Mouse (Mus musculus) stomach, embryonic 14.5 days (tissue): ENCODE data around the gene Kdm8. TPM values are rescaled to one million over a fixed set of nuclear protein-coding genes. Genes with fewer than 3 reads are reported as not detected.

Source experiments
- ATAC-seq: fragments of 200-750 bp; cut with Nextera tagmentation; 2 replicates; pipeline ENCODE4 v1.8.0; 2017; ENCODE audit warnings: low read depth, moderate TSS enrichment; ENCODE audit not compliant: insufficient number of reproducible peaks, insufficient read depth, low FRiP score
- H3K27ac ChIP-seq: fragments of 300-500 bp; sonication (generic); 2 replicates; pipeline ENCODE4 v1.5.1; 2014; ENCODE audit warnings: mild to moderate bottlenecking, low read length, moderate library complexity, mixed read lengths
- H3K27me3 ChIP-seq: fragments of 300-500 bp; sonication (generic); 2 replicates; pipeline ENCODE4 v1.6.1; 2014; ENCODE audit warnings: low read length, control low read depth, mixed read lengths; ENCODE audit not compliant: control insufficient read depth, insufficient read depth
- H3K36me3 ChIP-seq: fragments of 300-500 bp; sonication (generic); 2 replicates; pipeline ENCODE4 v1.6.1; 2014; ENCODE audit warnings: mild to moderate bottlenecking, control low read depth, low read length, moderate library complexity, mixed read lengths; ENCODE audit not compliant: control insufficient read depth, insufficient read depth
- H3K4me1 ChIP-seq: fragments of 300-500 bp; sonication (generic); 2 replicates; pipeline ENCODE4 v1.6.1; 2014; ENCODE audit warnings: low read length, control low read depth, mixed read lengths; ENCODE audit not compliant: control insufficient read depth, insufficient read depth
- H3K4me2 ChIP-seq: fragments of 300-500 bp; sonication (generic); replicated peaks from 2 replicates; pipeline ENCODE4 v1.6.1; 2014; ENCODE audit warnings: low read depth, low read length, control low read depth
- H3K4me3 ChIP-seq: fragments of 300-500 bp; sonication (generic); 2 replicates; pipeline ENCODE4 v1.5.1; 2014; ENCODE audit warnings: low read depth, low read length, control low read depth
- H3K9ac ChIP-seq: fragments of 300-500 bp; sonication (generic); replicated peaks from 2 replicates; pipeline ENCODE4 v1.6.1; 2014; ENCODE audit warnings: low read depth, mild to moderate bottlenecking, control low read depth, low read length, moderate library complexity, mixed read lengths
- H3K9me3 ChIP-seq: fragments of 300-500 bp; sonication (generic); 2 replicates; pipeline ENCODE4 v1.6.1; 2016; ENCODE audit warnings: low read depth, low read length, control low read depth; ENCODE audit not compliant: control insufficient read depth
- WGBS: fragments of 180-500 bp; shearing (Covaris S2); extraction: QIAGEN DNeasy Blood & Tissue Kit; methylation state at CpG from one replicate; pipeline ENCODE4 v1.1.7; 2014; 5-methylcytosine and 5-hydroxymethylcytosine counted together
- polyA plus RNA-seq: library from polyadenylated mRNA; unstranded; fragments of >200 nt; fragmentation: Nextera tagmentation; extraction: Ambion mirVana; gene quantifications from 2 replicates; pipeline ENCODE4 v1.2.1, GENCODE M21; 2014

The Kdm8 gene
- polyA plus RNA-seq, 1 experiment from 2014 or later = 10.2 TPM

DNA sequence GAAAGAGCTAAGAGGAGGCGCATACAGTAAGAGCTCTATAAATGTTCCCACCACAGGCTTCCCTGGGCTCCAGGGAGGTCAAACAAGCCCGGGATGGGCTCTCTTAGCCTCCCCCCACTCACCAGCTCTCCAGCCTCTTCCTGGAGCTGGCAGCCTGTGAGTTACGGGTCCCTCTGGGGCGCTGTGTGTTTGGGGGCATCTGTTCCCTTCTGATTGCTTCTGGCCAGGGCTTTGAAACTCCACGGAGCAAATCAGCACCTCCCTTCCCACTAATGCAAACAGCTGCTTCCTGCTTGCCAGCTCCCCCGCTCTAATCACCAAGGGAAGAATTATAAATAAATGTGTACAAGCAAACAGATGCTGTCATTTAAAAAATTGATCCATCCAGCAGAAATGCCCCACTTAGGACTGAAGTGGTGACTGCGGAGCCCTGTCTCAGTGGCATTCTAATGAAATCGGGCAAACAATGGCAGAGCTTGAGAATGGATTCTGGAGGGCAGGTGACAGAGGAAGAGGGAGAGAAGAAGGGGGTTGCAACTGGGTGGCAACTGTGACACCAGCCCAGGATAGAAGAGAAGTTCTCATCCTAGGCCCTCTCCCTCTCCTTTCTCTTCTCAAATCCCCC is 9.7 kb upstream of the Kdm8 start:
- no peaks in the 10 kb centered on the region; the same call in 1 of the 2 replicates for H3K9me3 ChIP-seq
- no peaks in the 10 kb centered on the region for H3K36me3 ChIP-seq
- H3K27ac ChIP-seq = no peak overlapping the region; the same call in 1 of the 2 replicates
- ATAC-seq = no peak
- H3K27me3 ChIP-seq = no peaks in the 10 kb centered on the region
- no peak overlapping the region for H3K4me2 ChIP-seq
- H3K4me1 ChIP-seq = no peaks in the 10 kb centered on the region
- no peak overlapping the region for H3K4me3 ChIP-seq
- 38% methylated on average over 8 of the region's 8 CpGs for WGBS
- no peak overlapping the region for H3K9ac ChIP-seq

DNA sequence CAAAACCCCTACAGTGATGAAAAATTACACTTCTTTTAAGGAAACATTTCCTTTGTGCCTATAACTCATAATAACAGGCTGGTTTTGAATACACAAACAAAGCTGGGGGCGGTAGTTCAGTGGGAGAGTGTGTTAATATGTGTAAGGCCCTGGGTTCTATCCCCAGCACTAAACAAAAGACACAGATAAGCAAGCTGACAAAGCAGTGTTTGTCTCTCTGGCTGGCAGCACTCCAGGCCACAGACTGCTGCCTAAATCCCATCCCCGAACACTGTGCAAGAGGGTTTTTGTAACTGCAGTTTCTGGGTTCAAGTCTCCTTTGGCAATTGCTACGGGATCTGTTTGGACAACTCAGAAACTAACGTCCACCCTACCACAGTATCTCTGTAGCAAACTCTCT is 2.2 kb upstream of the Kdm8 start:
- Histone ChIP-seq H3K4me1 (peaks cover 4% of the 10 kb centered on the region; the same call in 1 of the 2 replicates), H3K9ac (no peak overlapping the region), H3K27ac (no peak overlapping the region), H3K4me3 (no peak overlapping the region), H3K4me2 (no peak overlapping the region), H3K36me3 (no peaks in the 10 kb centered on the region), H3K9me3 (no peaks in the 10 kb centered on the region), H3K27me3 (no peaks in the 10 kb centered on the region)
- no peak for ATAC-seq
- 63% methylated on average over 4 of the region's 4 CpGs for WGBS

DNA sequence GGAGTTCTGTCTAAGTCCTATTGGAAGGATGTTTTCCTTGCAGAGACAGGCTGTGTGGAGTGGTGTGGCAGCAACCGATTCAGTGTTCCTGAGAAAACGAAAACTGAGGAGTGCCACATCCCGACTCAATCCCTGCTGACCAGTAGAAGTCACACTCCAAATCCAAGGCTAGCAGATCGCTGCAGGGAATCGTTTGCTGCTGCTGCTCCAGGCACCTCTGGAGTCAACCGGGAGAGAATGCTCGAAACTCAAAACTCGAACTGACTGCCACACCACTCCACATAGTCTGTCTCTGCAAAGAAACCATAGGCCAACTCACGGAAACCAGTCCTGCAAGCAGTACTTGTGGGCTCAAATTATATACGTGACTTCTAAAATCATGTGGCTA is 406 bp upstream of the Kdm8 start:
- ATAC-seq = peak; percentile 15; the same call in 1 of the 2 replicates
- 20% methylated on average over 10 of the region's 10 CpGs for WGBS

DNA sequence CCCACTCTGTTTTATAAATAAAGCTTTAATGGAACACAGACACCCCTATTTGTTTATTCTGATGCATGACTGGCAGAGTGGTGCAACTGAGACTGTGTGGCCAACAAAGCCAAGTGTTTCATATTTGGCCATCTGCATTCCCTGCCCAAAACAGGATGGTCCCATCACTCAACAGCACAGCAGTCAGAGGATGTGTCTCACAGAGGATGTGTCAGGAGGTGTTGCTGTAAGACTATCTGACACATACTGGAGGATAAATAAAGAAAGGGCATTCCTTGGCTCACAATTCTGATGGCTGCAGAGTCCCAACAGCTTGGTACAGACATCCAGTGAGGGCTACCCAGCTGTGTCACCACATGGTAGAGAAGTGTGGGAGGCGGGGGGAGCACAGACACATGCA is 6.2 kb downstream of the Kdm8 start:
- WGBS = 83% methylated on average over 1 of the region's 1 CpGs
- Histone ChIP-seq H3K4me3 (no peak overlapping the region), H3K27ac (no peak overlapping the region), H3K9ac (no peak overlapping the region), H3K36me3 (no peaks in the 10 kb centered on the region), H3K4me2 (no peak overlapping the region), H3K27me3 (no peaks in the 10 kb centered on the region), H3K4me1 (peaks cover under 1% of the 10 kb centered on the region; the same call in 1 of the 2 replicates), H3K9me3 (no peaks in the 10 kb centered on the region)
- no peak for ATAC-seq

More for the DNA sequence above, 406 bp upstream of the Kdm8 start:
- no peaks in the 10 kb centered on the region for H3K9me3 ChIP-seq
- H3K4me2 ChIP-seq = peak overlapping the region; percentile 73
- H3K27ac ChIP-seq = peak overlapping the region; percentile 92; the same call in 1 of the 2 replicates
- peak overlapping the region; percentile 48 for H3K4me3 ChIP-seq
- peak overlapping the region; percentile 39; the same call in 1 of the 2 replicates for H3K9ac ChIP-seq
- no peaks in the 10 kb centered on the region for H3K27me3 ChIP-seq
- H3K4me1 ChIP-seq = peaks cover 4% of the 10 kb centered on the region; the same call in 1 of the 2 replicates
- no peaks in the 10 kb centered on the region for H3K36me3 ChIP-seq

DNA sequence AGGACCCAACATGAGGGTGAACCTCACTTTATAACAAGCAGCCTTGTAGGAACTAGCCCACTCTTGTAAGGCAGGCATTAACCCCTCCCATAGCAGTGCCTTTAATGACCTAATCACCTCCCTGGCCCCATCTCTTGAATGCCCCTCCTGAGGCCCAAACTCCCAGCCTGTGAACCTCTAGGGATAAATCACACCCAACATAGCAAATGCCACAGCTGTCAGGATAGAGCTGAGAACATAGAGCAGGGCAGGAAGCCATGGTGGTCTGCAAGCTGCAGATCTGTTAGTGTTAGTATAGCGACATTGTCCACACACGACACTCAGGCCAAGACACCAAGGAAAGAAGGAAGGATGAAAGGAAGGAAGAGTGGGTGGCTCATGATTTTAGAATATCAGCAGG is 6.6 kb downstream of the Kdm8 start:
- Histone ChIP-seq H3K4me1 (no peaks in the 10 kb centered on the region), H3K9me3 (no peaks in the 10 kb centered on the region), H3K27ac (no peak overlapping the region), H3K4me3 (no peak overlapping the region), H3K9ac (no peak overlapping the region), H3K27me3 (no peaks in the 10 kb centered on the region), H3K4me2 (no peak overlapping the region), H3K36me3 (no peaks in the 10 kb centered on the region; the same call in 1 of the 2 replicates)
- ATAC-seq = no peak
- 78% methylated on average over 2 of the region's 2 CpGs for WGBS

DNA sequence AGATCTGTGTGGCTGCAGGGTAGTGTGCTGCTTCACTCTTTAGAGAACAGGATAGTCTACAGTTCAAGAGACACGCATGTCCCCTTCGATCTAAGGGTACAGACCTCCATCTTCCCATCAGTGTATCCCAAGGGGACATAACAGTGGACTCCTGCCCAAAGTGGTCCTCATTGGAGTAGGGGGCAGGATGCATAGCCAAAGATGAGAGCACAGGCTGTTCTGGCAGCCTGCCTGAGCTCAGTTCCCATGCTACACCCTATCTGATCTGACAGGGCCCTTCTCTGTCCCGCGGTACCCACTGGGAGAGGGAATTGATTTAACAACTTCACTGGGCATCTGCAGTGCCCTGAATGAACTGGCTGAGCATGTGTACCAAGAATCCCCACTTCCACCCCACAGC is 9.2 kb downstream of the Kdm8 start:
- no peak overlapping the region for H3K27ac ChIP-seq
- no peak overlapping the region for H3K4me2 ChIP-seq
- H3K36me3 ChIP-seq = peaks cover 6% of the 10 kb centered on the region
- no peak overlapping the region for H3K9ac ChIP-seq
- ATAC-seq = no peak
- H3K27me3 ChIP-seq = no peaks in the 10 kb centered on the region
- no peak overlapping the region for H3K4me3 ChIP-seq
- no peaks in the 10 kb centered on the region for H3K9me3 ChIP-seq
- 92% methylated on average over 4 of the region's 4 CpGs for WGBS
- H3K4me1 ChIP-seq = no peaks in the 10 kb centered on the region

DNA sequence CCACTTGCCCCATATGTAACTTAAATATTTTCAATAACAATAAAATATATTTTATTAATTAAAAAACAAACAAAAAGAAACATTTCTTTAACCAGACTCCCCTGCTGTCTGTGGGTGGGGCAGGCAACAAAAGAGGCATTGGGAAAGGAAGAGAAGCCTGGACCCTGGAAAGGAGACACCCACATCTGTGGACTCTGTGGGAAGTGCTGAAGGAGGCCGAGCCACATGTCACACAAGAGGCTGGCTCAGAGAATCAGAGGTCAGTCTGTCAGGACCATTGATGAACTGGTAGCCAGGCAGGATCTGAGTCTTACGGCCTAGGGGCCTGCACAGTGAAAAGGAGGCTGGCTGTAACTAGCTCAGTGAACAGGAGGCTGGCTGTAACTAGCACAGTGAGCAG is 17.7 kb downstream of the Kdm8 start:
- Histone ChIP-seq H3K9me3 (no peaks in the 10 kb centered on the region), H3K4me2 (no peak overlapping the region), H3K4me1 (no peaks in the 10 kb centered on the region), H3K9ac (no peak overlapping the region), H3K4me3 (no peak overlapping the region), H3K27ac (no peak overlapping the region), H3K27me3 (no peaks in the 10 kb centered on the region), H3K36me3 (peaks cover 13% of the 10 kb centered on the region)
- 58% methylated on average over 2 of the region's 2 CpGs for WGBS
- no peak for ATAC-seq

DNA sequence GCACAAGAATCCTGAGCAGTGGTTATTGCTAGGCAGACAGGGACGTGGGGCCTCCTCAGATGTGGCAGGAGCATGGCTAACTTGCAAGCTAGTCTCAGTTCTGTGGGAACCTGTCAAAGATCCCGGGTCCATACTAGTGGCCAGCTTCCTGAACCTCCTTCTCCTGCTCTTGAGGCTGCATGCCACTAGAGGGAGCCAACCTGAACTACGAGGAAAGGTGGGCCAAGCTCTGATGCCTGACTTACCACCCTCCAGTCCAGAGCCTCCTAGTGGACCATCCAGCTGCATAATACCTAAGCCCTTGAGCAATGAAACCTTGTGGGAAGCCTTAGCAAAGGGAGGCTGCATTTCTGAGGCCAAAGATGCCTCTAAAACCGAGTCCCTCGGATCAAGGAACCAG is 25.5 kb downstream of the Kdm8 start:
- Histone ChIP-seq H3K27me3 (no peaks in the 10 kb centered on the region), H3K36me3 (peaks cover 42% of the 10 kb centered on the region), H3K27ac (no peak overlapping the region), H3K9me3 (no peaks in the 10 kb centered on the region), H3K4me2 (no peak overlapping the region), H3K4me1 (peaks cover 8% of the 10 kb centered on the region; the same call in 1 of the 2 replicates), H3K4me3 (no peak overlapping the region), H3K9ac (no peak overlapping the region)
- 0 out of 2 replicates have a peak, but pooled peaks have one; percentile 25 for ATAC-seq
- 31% methylated on average over 5 of the region's 5 CpGs for WGBS

DNA sequence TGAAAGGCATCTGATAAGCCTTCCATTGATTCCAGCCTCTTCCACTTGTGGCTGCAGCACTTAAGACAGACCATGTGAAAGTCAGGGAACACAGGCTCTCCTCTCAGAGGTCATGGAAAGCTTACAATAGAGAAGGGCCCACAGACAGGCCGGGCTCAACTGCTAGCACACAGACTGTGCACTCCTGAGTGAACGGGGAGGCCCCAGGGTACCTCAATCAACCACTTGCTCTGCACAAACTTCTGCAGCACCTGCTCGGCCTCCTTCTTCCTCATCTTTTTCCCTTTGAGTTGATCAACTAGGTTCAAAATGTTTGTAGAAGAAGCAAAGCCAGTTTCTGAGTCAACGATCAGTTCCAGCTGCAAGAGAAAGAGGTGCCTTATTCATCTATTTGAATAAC is 26.4 kb downstream of the Kdm8 start:
- Histone ChIP-seq H3K27ac (no peak overlapping the region), H3K9me3 (no peaks in the 10 kb centered on the region), H3K27me3 (no peaks in the 10 kb centered on the region), H3K9ac (no peak overlapping the region), H3K36me3 (peaks cover 38% of the 10 kb centered on the region), H3K4me1 (peaks cover 11% of the 10 kb centered on the region; the same call in 1 of the 2 replicates), H3K4me3 (no peak overlapping the region), H3K4me2 (no peak overlapping the region)
- 86% methylated on average over 4 of the region's 4 CpGs for WGBS
- no peak for ATAC-seq
